Mouse (Mus musculus) forebrain, embryonic 14.5 days (tissue): ENCODE data around the gene P4ha1. TPM values are rescaled to one million over a fixed set of nuclear protein-coding genes. Genes with fewer than 3 reads are reported as not detected.

Experiments
- ATAC-seq: fragments of 200-750 bp; cut with Nextera tagmentation; 2 replicates; pipeline ENCODE4 v1.8.0; 2017; ENCODE audit warnings: mild to moderate bottlenecking, moderate library complexity
- DNase-seq: peaks from one replicate; pipeline ENCODE4 v3.0.0-alpha.2; 2015; ENCODE audit warnings: low spot score
- H3K27ac ChIP-seq: fragments of 300-500 bp; sonication (generic); 2 replicates; pipeline ENCODE4 v1.5.1; 2014; ENCODE audit warnings: low read depth, mild to moderate bottlenecking, control low read depth, low read length, moderate library complexity
- H3K27me3 ChIP-seq: fragments of 300-500 bp; sonication (generic); replicated peaks from 2 replicates; pipeline ENCODE4 v1.6.1; 2014; ENCODE audit warnings: low read length, control low read depth, mixed read lengths; ENCODE audit not compliant: control insufficient read depth, insufficient read depth
- H3K36me3 ChIP-seq: fragments of 300-500 bp; sonication (generic); 2 replicates; pipeline ENCODE4 v1.6.1; 2014; ENCODE audit warnings: low read length, control low read depth; ENCODE audit not compliant: control insufficient read depth, insufficient read depth
- H3K4me1 ChIP-seq: fragments of 300-500 bp; sonication (generic); 2 replicates; pipeline ENCODE4 v1.6.1; 2014; ENCODE audit warnings: antibody characterized with exemption, low read length, control low read depth; ENCODE audit not compliant: control insufficient read depth, insufficient read depth
- H3K4me2 ChIP-seq: fragments of 300-500 bp; sonication (generic); 2 replicates; pipeline ENCODE4 v1.6.1; 2014; ENCODE audit warnings: mild to moderate bottlenecking, control low read depth, low read length
- H3K4me3 ChIP-seq: fragments of 300-500 bp; sonication (generic); 2 replicates; pipeline ENCODE4 v1.5.1; 2014; ENCODE audit warnings: low read depth, low read length, control low read depth
- H3K9ac ChIP-seq: fragments of 300-500 bp; sonication (generic); 2 replicates; pipeline ENCODE4 v1.6.1; 2014; ENCODE audit warnings: mild to moderate bottlenecking, low read length, control low read depth, moderate library complexity
- H3K9me3 ChIP-seq: fragments of 300-500 bp; sonication (generic); replicated peaks from 2 replicates; pipeline ENCODE4 v1.6.1; 2016; ENCODE audit warnings: low read length, control low read depth, mixed read lengths; ENCODE audit not compliant: control insufficient read depth
- WGBS: fragments of 180-500 bp; shearing (Covaris S2); extraction: QIAGEN DNeasy Blood & Tissue Kit; methylation state at CpG from one replicate; pipeline ENCODE4 v1.1.7; 2014; 5-methylcytosine and 5-hydroxymethylcytosine counted together
- polyA plus RNA-seq: library from polyadenylated mRNA; unstranded; fragments of >200 nt; fragmentation: Nextera tagmentation; extraction: Ambion mirVana; gene quantifications from 2 replicates; pipeline ENCODE4 v1.2.1, GENCODE M21; 2014

P4ha1 gene
- polyA plus RNA-seq, 1 experiment from 2014 or later = 23.8 TPM

GRCm38 (mm10) chr10:59331546-59332256, 8.6 kb downstream of the P4ha1 start:
- ATAC-seq (no peak), DNase-seq (no peak)
- no peaks in the 10 kb centered on the region for H3K27me3 ChIP-seq
- 90% methylated on average over 6 of the region's 6 CpGs for WGBS
- peaks cover 5% of the 10 kb centered on the region; the same call in 1 of the 2 replicates for H3K4me1 ChIP-seq
- no peak overlapping the region for H3K9ac ChIP-seq
- no peak overlapping the region for H3K4me2 ChIP-seq
- H3K9me3 ChIP-seq = no peaks in the 10 kb centered on the region
- H3K36me3 ChIP-seq = no peaks in the 10 kb centered on the region
- H3K27ac ChIP-seq = no peak overlapping the region
- no peak overlapping the region for H3K4me3 ChIP-seq

- no peak overlapping the region for H3K9ac ChIP-seq
- no peaks in the 10 kb centered on the region for H3K9me3 ChIP-seq
- peaks cover 3% of the 10 kb centered on the region; the same call in 1 of the 2 replicates for H3K4me1 ChIP-seq
- ATAC-seq (no peak), DNase-seq (no peak)
- H3K27ac ChIP-seq = no peak overlapping the region
- H3K4me3 ChIP-seq = no peak overlapping the region
- H3K27me3 ChIP-seq = no peaks in the 10 kb centered on the region
- H3K36me3 ChIP-seq = peaks cover 9% of the 10 kb centered on the region
- H3K4me2 ChIP-seq = no peak overlapping the region
- WGBS = 87% methylated on average over 4 of the region's 4 CpGs
Measured at GRCm38 (mm10) chr10:59333400-59333799, 10.3 kb downstream of the P4ha1 start.

- DNase-seq = peak; percentile 90
Measured at GRCm38 (mm10) chr10:59334899-59335798, 12.1 kb downstream of the P4ha1 start.

DNA sequence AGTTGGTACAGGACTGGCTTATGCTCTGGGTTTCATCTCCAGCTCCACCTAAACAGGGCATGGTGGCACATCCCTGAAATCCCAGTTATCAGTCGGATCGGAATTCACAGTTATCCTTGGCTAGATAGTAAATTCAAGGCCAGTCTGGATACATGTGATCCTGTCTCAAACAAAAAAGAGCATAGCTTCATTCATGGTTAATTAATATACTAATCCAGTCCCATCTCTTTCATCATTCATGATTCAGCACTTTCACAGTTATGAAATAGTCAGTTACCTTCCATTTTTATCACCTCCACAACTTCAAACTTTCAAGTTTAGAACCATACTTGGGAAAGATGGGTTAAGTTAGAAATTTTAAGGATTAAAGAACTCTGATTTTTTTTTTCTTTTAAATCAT, 13.0 kb downstream of the P4ha1 start:
- H3K4me2 ChIP-seq = no peak overlapping the region
- no peaks in the 10 kb centered on the region for H3K9me3 ChIP-seq

More at GRCm38 (mm10) chr10:59334899-59335798, 12.1 kb downstream of the P4ha1 start:
- no peak overlapping the region for H3K27ac ChIP-seq
- 82% methylated on average over 4 of the region's 4 CpGs for WGBS
- H3K36me3 ChIP-seq = peaks cover 18% of the 10 kb centered on the region
- ATAC-seq = no peak
- H3K4me2 ChIP-seq = no peak overlapping the region
- no peaks in the 10 kb centered on the region for H3K9me3 ChIP-seq
- no peak overlapping the region for H3K4me3 ChIP-seq
- H3K27me3 ChIP-seq = no peaks in the 10 kb centered on the region
- no peak overlapping the region for H3K9ac ChIP-seq
- peaks cover 3% of the 10 kb centered on the region; the same call in 1 of the 2 replicates for H3K4me1 ChIP-seq

DNA sequence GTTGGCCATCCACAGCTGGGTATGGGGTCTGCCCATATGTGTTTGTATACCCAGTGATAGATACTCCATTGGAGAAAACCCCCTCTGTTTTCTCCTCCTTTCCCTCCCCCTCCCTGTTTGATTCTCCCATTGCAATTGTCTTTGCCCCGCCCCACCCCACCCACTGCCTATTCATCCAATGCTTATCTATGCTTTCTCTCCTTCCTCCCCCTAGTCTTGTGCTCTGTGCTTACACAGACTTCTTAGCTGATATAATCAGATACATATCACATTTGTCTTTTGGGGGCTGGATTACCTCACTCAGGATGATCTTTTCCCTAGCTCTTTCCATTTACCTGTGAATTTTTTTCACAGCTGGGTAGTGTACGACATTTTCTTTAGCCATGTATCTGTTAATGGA, 23.5 kb downstream of the P4ha1 start:
- WGBS = 94% methylated on average over 2 of the region's 2 CpGs
- peaks cover 38% of the 10 kb centered on the region for H3K36me3 ChIP-seq
- ATAC-seq = no peak

More for the DNA sequence above, 13.0 kb downstream of the P4ha1 start:
- H3K27me3 ChIP-seq = no peaks in the 10 kb centered on the region
- ATAC-seq = no peak
- peaks cover 24% of the 10 kb centered on the region for H3K36me3 ChIP-seq
- no peak for DNase-seq
- H3K4me1 ChIP-seq = peaks cover 3% of the 10 kb centered on the region; the same call in 1 of the 2 replicates
- WGBS = 85% methylated on average over 2 of the region's 2 CpGs
- no peak overlapping the region for H3K9ac ChIP-seq
- no peak overlapping the region for H3K27ac ChIP-seq
- H3K4me3 ChIP-seq = no peak overlapping the region

DNA sequence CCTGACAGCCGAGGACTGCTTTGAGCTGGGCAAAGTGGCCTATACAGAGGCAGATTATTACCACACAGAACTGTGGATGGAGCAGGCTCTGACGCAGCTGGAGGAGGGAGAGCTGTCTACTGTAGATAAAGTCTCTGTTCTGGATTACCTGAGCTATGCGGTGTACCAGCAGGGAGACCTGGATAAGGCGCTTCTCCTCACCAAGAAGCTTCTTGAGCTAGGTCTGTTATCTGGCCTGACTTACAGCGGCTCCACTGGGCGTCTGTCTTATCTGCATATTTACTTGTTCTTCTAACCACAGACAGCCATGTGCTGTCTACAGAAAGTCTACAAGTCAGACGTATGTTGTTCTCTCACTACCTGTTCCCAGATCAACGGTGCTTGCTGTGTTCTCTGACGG, 25.1 kb downstream of the P4ha1 start:
- no peaks in the 10 kb centered on the region for H3K4me1 ChIP-seq
- no peak overlapping the region for H3K4me3 ChIP-seq
- no peaks in the 10 kb centered on the region for H3K9me3 ChIP-seq
- ATAC-seq (no peak), DNase-seq (no peak)
- H3K4me2 ChIP-seq = no peak overlapping the region
- WGBS = 90% methylated on average over 9 of the region's 9 CpGs
- H3K27me3 ChIP-seq = no peaks in the 10 kb centered on the region
- no peak overlapping the region for H3K9ac ChIP-seq
- H3K27ac ChIP-seq = no peak overlapping the region
- peaks cover 47% of the 10 kb centered on the region for H3K36me3 ChIP-seq

More for the DNA sequence above, 23.5 kb downstream of the P4ha1 start:
- H3K4me1 ChIP-seq = no peaks in the 10 kb centered on the region
- no peaks in the 10 kb centered on the region for H3K27me3 ChIP-seq
- H3K27ac ChIP-seq = no peak overlapping the region
- no peak overlapping the region for H3K9ac ChIP-seq
- H3K9me3 ChIP-seq = no peaks in the 10 kb centered on the region
- no peak overlapping the region for H3K4me3 ChIP-seq
- no peak overlapping the region for H3K4me2 ChIP-seq
- no peak for DNase-seq

- no peak for DNase-seq
- H3K4me2 ChIP-seq = no peak overlapping the region
- H3K27me3 ChIP-seq = no peaks in the 10 kb centered on the region
- H3K36me3 ChIP-seq = peaks cover 46% of the 10 kb centered on the region
- H3K4me1 ChIP-seq = no peaks in the 10 kb centered on the region
- no peak overlapping the region for H3K27ac ChIP-seq
- 96% methylated on average over 2 of the region's 2 CpGs for WGBS
- ATAC-seq = no peak
- no peak overlapping the region for H3K9ac ChIP-seq
- no peak overlapping the region for H3K4me3 ChIP-seq
- H3K9me3 ChIP-seq = no peaks in the 10 kb centered on the region
Measured at GRCm38 (mm10) chr10:59349536-59349935, 26.4 kb downstream of the P4ha1 start.

- Histone ChIP-seq H3K9me3 (no peaks in the 10 kb centered on the region), H3K36me3 (peaks cover 50% of the 10 kb centered on the region)
- WGBS = 40% methylated on average over 1 of the region's 1 CpGs
Measured at GRCm38 (mm10) chr10:59353065-59353464, 30.0 kb downstream of the P4ha1 start.

More at GRCm38 (mm10) chr10:59353065-59353464, 30.0 kb downstream of the P4ha1 start:
- ATAC-seq (no peak), DNase-seq (peak; percentile 42)
- Histone ChIP-seq H3K4me1 (no peaks in the 10 kb centered on the region), H3K27me3 (no peaks in the 10 kb centered on the region), H3K27ac (no peak overlapping the region), H3K4me3 (no peak overlapping the region), H3K9ac (no peak overlapping the region), H3K4me2 (no peak overlapping the region)
